Mouse (Mus musculus): ENCODE measurements around the gene Itsn1. TPM values are rescaled to one million over a fixed set of nuclear protein-coding genes. Genes with fewer than 3 reads are reported as not detected.

Itsn1 gene
- polyA plus RNA-seq, 1 experiment = 49.2 TPM

- no peak for TF ChIP-seq FLI1 (IDR thresholded peaks at IDR 0.05; ENCODE audit: low read length)
- no peak for TF ChIP-seq GATA1 (IDR thresholded peaks at IDR 0.05; ENCODE audit: borderline replicate concordance, low read length)
- Histone ChIP-seq H3K4me1 (peaks cover 4% of the 10 kb centered on the region), H3K4me3 (replicated peaks) (no peak overlapping the region), H3K27me3 (replicated peaks) (peaks cover 75% of the 10 kb centered on the region), H3K36me3 (replicated peaks; ENCODE audit: low read length) (peaks cover 88% of the 10 kb centered on the region), H3K9me3 (peaks cover 35% of the 10 kb centered on the region)
Measured at GRCm38 (mm10) chr16:91815067-91815466, 86.0 kb downstream of the Itsn1 start.

- Histone ChIP-seq H3K4me3 (replicated peaks) (no peak overlapping the region), H3K27me3 (replicated peaks) (peaks cover 77% of the 10 kb centered on the region), H3K4me1 (peaks cover 26% of the 10 kb centered on the region), H3K36me3 (replicated peaks; ENCODE audit: low read length) (peaks cover 82% of the 10 kb centered on the region), H3K9me3 (peaks cover 31% of the 10 kb centered on the region)
- TF ChIP-seq FLI1 (IDR thresholded peaks at IDR 0.05; ENCODE audit: low read length) (no peak), GATA1 (IDR thresholded peaks at IDR 0.05; ENCODE audit: borderline replicate concordance, low read length) (no peak)
Measured at GRCm38 (mm10) chr16:91820299-91820698, 91.2 kb downstream of the Itsn1 start.

GRCm38 (mm10) chr16:91822325-91822724 is 93.2 kb downstream of the Itsn1 start:
- H3K4me3 ChIP-seq (replicated peaks) = no peak overlapping the region
- TF ChIP-seq GATA1 (IDR thresholded peaks at IDR 0.05; ENCODE audit: borderline replicate concordance, low read length) (no peak), FLI1 (IDR thresholded peaks at IDR 0.05; ENCODE audit: low read length) (no peak)
- peaks cover 45% of the 10 kb centered on the region for H3K4me1 ChIP-seq

GRCm38 (mm10) chr16:91822759-91823158 is 93.7 kb downstream of the Itsn1 start:
- TF ChIP-seq GATA1 (IDR thresholded peaks at IDR 0.05; ENCODE audit: borderline replicate concordance, low read length) = no peak
- TF ChIP-seq FLI1 (IDR thresholded peaks at IDR 0.05; ENCODE audit: low read length) = no peak
- Histone ChIP-seq H3K9me3 (peaks cover 24% of the 10 kb centered on the region), H3K4me3 (replicated peaks) (no peak overlapping the region), H3K36me3 (replicated peaks; ENCODE audit: low read length) (peaks cover 73% of the 10 kb centered on the region), H3K4me1 (peaks cover 48% of the 10 kb centered on the region), H3K27me3 (replicated peaks) (peaks cover 71% of the 10 kb centered on the region)

More at GRCm38 (mm10) chr16:91822325-91822724, 93.2 kb downstream of the Itsn1 start:
- peaks cover 24% of the 10 kb centered on the region for H3K9me3 ChIP-seq
- H3K27me3 ChIP-seq (replicated peaks) = peaks cover 69% of the 10 kb centered on the region
- peaks cover 73% of the 10 kb centered on the region for H3K36me3 ChIP-seq (replicated peaks; ENCODE audit: low read length)

GRCm38 (mm10) chr16:91825774-91826325 is 96.8 kb downstream of the Itsn1 start:
- Histone ChIP-seq H3K9me3 (0 out of 2 replicates have a peak, but pooled peaks cover 7% of the 10 kb centered on the region), H3K36me3 (replicated peaks; ENCODE audit: low read length) (peaks cover 73% of the 10 kb centered on the region)

GRCm38 (mm10) chr16:91826893-91827292 is 97.8 kb downstream of the Itsn1 start:
- TF ChIP-seq FLI1 (IDR thresholded peaks at IDR 0.05; ENCODE audit: low read length) (no peak), GATA1 (IDR thresholded peaks at IDR 0.05; ENCODE audit: borderline replicate concordance, low read length) (no peak)
- peaks cover 50% of the 10 kb centered on the region for H3K4me1 ChIP-seq
- peaks cover 70% of the 10 kb centered on the region for H3K27me3 ChIP-seq (replicated peaks)
- H3K4me3 ChIP-seq (replicated peaks) = no peak overlapping the region
- H3K9me3 ChIP-seq = 0 out of 2 replicates have a peak, but pooled peaks cover 5% of the 10 kb centered on the region
- H3K36me3 ChIP-seq (replicated peaks; ENCODE audit: low read length) = peaks cover 66% of the 10 kb centered on the region

More at GRCm38 (mm10) chr16:91825774-91826325, 96.8 kb downstream of the Itsn1 start:
- H3K4me1 ChIP-seq = peaks cover 54% of the 10 kb centered on the region
- H3K4me3 ChIP-seq (replicated peaks) = peak overlapping the region; percentile 50
- TF ChIP-seq FLI1 (IDR thresholded peaks at IDR 0.05; ENCODE audit: low read length) (no peak), GATA1 (IDR thresholded peaks at IDR 0.05; ENCODE audit: borderline replicate concordance, low read length) (no peak)
- peaks cover 72% of the 10 kb centered on the region for H3K27me3 ChIP-seq (replicated peaks)

GRCm38 (mm10) chr16:91827456-91827855 is 98.4 kb downstream of the Itsn1 start:
- TF ChIP-seq FLI1 (IDR thresholded peaks at IDR 0.05; ENCODE audit: low read length) (no peak), GATA1 (IDR thresholded peaks at IDR 0.05; ENCODE audit: borderline replicate concordance, low read length) (no peak)
- Histone ChIP-seq H3K27me3 (replicated peaks) (peaks cover 68% of the 10 kb centered on the region), H3K9me3 (0 out of 2 replicates have a peak, but pooled peaks cover 4% of the 10 kb centered on the region), H3K36me3 (replicated peaks; ENCODE audit: low read length) (peaks cover 60% of the 10 kb centered on the region), H3K4me1 (peaks cover 50% of the 10 kb centered on the region), H3K4me3 (replicated peaks) (no peak overlapping the region)

GRCm38 (mm10) chr16:91828160-91828559 is 99.1 kb downstream of the Itsn1 start:
- H3K9me3 ChIP-seq = 0 out of 2 replicates have a peak, but pooled peaks cover 4% of the 10 kb centered on the region
- no peak for TF ChIP-seq GATA1 (IDR thresholded peaks at IDR 0.05; ENCODE audit: borderline replicate concordance, low read length)
- no peak for TF ChIP-seq FLI1 (IDR thresholded peaks at IDR 0.05; ENCODE audit: low read length)
- H3K36me3 ChIP-seq (replicated peaks; ENCODE audit: low read length) = peaks cover 53% of the 10 kb centered on the region
- no peak overlapping the region for H3K4me3 ChIP-seq (replicated peaks)
- H3K4me1 ChIP-seq = peaks cover 43% of the 10 kb centered on the region
- H3K27me3 ChIP-seq (replicated peaks) = peaks cover 62% of the 10 kb centered on the region

- Histone ChIP-seq H3K9me3 (0 out of 2 replicates have a peak, but pooled peaks cover 4% of the 10 kb centered on the region), H3K4me1 (peaks cover 42% of the 10 kb centered on the region), H3K36me3 (replicated peaks; ENCODE audit: low read length) (peaks cover 52% of the 10 kb centered on the region), H3K4me3 (replicated peaks) (no peak overlapping the region), H3K27me3 (replicated peaks) (peaks cover 65% of the 10 kb centered on the region)
- TF ChIP-seq GATA1 (IDR thresholded peaks at IDR 0.05; ENCODE audit: borderline replicate concordance, low read length) (no peak), FLI1 (IDR thresholded peaks at IDR 0.05; ENCODE audit: low read length) (no peak)
Measured at GRCm38 (mm10) chr16:91828603-91829002, 99.5 kb downstream of the Itsn1 start.

GRCm38 (mm10) chr16:91829121-91829520 is 100.0 kb downstream of the Itsn1 start:
- Histone ChIP-seq H3K4me3 (replicated peaks) (no peak overlapping the region), H3K36me3 (replicated peaks; ENCODE audit: low read length) (peaks cover 49% of the 10 kb centered on the region), H3K9me3 (0 out of 2 replicates have a peak, but pooled peaks cover 4% of the 10 kb centered on the region), H3K27me3 (replicated peaks) (peaks cover 66% of the 10 kb centered on the region), H3K4me1 (peaks cover 42% of the 10 kb centered on the region)
- no peak for TF ChIP-seq GATA1 (IDR thresholded peaks at IDR 0.05; ENCODE audit: borderline replicate concordance, low read length)
- TF ChIP-seq FLI1 (IDR thresholded peaks at IDR 0.05; ENCODE audit: low read length) = no peak

Measured in megakaryocyte, embryonic 14.5 days (primary cell).